Mouse (Mus musculus) thymus, postnatal 10 days (tissue): Measurements from ENCODE around the gene Med23.

Experiments
- DNase-seq, 2 experiments: peaks; one replicate each; pipeline ENCODE4 v3.0.0; 2021; ENCODE audit warnings: low spot score in 2 of 2

The Med23 gene

DNA sequence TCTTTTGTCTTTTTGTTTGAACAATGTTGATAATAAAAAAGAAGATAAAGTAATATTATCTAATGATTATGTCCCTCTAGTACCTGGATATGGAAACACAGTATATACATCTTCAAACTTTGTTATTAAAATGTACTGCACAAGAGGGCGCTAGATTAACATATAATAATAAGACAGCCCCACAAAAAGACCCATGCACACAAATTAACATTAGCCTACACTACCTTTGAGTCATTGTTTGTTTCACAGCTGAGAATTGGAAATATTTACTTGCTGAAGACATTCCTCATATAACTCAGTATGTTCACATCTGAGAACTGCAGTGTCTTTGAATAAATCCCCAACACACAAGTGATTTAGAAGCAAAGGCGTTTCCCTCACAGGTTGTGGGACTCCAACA lies 91.3 kb downstream of the Med23 start:
- DNase-seq = peak in 1 of 2 experiments; percentile 24

DNA sequence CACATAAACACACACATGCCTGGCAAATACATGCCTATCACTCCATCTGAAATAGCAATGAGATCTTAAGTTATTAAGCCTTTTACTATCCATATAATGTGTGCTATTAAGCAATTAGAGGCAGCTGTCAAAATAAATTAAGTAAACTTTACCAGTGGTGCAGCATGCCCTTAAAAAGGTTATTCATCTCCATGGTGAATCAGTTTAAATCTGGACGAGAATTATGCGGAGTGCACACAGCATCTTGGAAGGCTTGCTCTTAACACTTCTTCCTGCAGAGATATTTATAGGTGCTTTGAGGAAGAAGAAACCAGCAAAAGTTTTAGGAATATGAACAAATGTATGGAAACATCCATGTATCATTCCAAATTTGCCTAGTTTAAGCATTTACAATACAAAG lies 92.1 kb downstream of the Med23 start:
- DNase-seq = no peak
